Mouse (Mus musculus) E14TG2a.4 (cell line): Measurements from ENCODE around the gene Agpat2.

Source experiments
- H3K27me3 ChIP-seq: 2 replicates; pipeline ENCODE4 v1.6.1; 2014; ENCODE audit warnings: low read length, control low read depth; ENCODE audit not compliant: insufficient read depth
- H3K36me3 ChIP-seq: 2 replicates; pipeline ENCODE4 v1.6.1; 2014; ENCODE audit warnings: low read length, control low read depth; ENCODE audit not compliant: insufficient read depth
- H3K4me1 ChIP-seq: replicated peaks from 2 replicates; pipeline ENCODE4 v1.6.1; 2014; ENCODE audit warnings: low read depth, low read length, control low read depth
- H3K4me3 ChIP-seq: replicated peaks from 2 replicates; pipeline ENCODE4 v1.5.1; 2014; ENCODE audit warnings: mild to moderate bottlenecking, low read length
- H3K9me3 ChIP-seq: 2 replicates; pipeline ENCODE4 v1.6.1; 2014; ENCODE audit warnings: low read length, control low read depth
- CTCF ChIP-seq: conservative IDR thresholded peaks from 2 replicates; pipeline ENCODE4 v1.5.1; 2014; ENCODE audit warnings: low read length
- NANOG ChIP-seq: IDR thresholded peaks from 2 replicates; pipeline ENCODE4 v1.6.1; 2014; ENCODE audit warnings: borderline replicate concordance, low read length, mixed read lengths
- POU5F1 ChIP-seq: IDR thresholded peaks from 2 replicates; pipeline ENCODE4 v1.6.1; 2014; ENCODE audit warnings: low read length, borderline replicate concordance

The Agpat2 gene

DNA sequence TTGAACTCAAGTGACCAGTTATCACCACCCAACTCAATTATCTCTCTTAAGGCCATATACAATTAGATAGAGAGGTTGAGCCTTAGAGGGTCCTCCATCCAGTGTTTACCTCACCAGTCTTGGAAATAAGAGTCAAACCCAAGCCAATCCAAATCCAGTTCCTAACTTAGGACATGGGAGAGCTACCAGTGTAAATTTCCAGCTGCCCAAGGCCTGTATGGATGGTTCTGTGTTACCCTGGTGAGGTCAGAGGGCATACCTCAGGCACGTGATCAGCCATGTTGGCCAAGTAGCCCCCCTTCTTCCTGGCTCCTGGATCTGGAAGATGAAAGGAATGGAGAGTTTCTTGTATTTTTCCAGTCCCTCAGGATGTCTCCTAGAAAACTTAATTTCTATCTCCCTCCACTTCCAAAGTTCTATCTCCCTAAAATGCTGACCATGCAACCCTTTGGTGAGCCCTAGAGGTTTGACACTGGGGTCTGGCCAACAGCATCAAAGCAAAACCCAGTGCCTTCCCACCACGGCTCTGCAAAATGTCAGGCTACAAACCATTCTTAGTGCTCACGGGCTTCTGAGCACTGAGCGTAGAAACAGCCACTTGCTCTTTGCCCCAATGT is 33.2 kb upstream of the Agpat2 start:
- Histone ChIP-seq H3K36me3 (peaks cover 70% of the 10 kb centered on the region), H3K27me3 (no peaks in the 10 kb centered on the region), H3K4me1 (peaks cover 73% of the 10 kb centered on the region), H3K4me3 (peak overlapping the region; percentile 100), H3K9me3 (no peaks in the 10 kb centered on the region)
- TF ChIP-seq POU5F1 (no peak), CTCF (no peak)

DNA sequence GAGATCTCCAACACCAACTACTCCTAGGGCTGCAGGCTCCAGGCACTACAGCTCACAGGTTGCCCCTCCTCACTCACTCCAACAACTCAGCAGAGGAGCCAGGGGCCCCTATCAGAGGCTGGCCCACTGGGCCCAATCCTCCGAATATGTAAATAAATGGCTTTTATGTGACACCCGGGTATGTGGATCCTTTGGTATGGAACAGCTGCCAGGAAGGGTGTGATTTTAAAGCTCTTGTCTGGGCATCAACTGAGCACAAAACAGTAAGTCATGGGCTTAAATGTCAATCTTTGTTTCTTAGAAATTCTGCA is 32.1 kb upstream of the Agpat2 start:
- no peaks in the 10 kb centered on the region for H3K9me3 ChIP-seq
- no peak for TF ChIP-seq NANOG
- no peak for TF ChIP-seq CTCF
- TF ChIP-seq POU5F1: no peak
- H3K4me3 ChIP-seq: no peak overlapping the region
- no peaks in the 10 kb centered on the region for H3K27me3 ChIP-seq
- peaks cover 75% of the 10 kb centered on the region for H3K4me1 ChIP-seq
- H3K36me3 ChIP-seq: peaks cover 74% of the 10 kb centered on the region

DNA sequence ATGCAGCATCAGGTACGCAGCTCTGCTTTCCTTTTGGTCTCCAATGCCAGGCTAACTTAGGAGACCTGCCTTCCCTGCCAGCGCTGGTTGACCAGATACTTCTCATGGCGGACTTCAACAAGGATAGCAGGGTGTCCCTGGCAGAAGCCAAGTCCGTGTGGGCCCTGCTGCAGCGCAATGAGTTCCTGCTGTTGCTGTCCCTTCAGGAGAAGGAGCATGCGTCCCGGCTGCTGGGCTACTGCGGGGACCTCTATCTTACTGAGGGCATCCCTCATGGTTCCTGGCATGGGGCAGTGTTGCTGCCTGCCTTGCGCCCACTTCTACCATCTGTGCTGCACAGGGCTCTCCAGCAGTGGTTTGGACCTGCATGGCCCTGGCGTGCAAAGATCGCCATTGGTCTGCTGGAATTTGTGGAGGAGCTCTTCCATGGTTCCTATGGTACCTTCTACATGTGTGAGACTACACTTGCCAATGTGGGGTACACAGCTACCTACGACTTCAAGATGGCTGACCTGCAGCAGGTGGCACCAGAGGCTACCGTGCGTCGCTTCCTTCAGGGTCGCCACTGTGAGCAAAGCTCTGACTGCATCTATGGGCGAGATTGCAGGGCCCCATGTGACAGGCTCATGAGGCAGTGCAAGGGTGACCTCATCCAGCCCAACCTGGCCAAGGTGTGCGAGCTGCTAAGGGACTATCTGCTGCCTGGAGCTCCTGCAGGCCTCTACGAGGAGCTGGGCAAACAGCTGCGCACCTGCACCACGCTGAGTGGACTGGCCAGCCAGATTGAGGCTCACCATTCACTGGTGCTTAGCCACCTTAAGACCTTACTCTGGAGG is 31.5 kb upstream of the Agpat2 start:
- no peak for TF ChIP-seq CTCF
- no peak for TF ChIP-seq NANOG
- no peak for TF ChIP-seq POU5F1
- Histone ChIP-seq H3K4me1 (peaks cover 71% of the 10 kb centered on the region), H3K4me3 (0 out of 2 replicates have a peak overlapping the region, but pooled peaks have one; percentile 7), H3K36me3 (peaks cover 78% of the 10 kb centered on the region), H3K27me3 (no peaks in the 10 kb centered on the region), H3K9me3 (no peaks in the 10 kb centered on the region)

DNA sequence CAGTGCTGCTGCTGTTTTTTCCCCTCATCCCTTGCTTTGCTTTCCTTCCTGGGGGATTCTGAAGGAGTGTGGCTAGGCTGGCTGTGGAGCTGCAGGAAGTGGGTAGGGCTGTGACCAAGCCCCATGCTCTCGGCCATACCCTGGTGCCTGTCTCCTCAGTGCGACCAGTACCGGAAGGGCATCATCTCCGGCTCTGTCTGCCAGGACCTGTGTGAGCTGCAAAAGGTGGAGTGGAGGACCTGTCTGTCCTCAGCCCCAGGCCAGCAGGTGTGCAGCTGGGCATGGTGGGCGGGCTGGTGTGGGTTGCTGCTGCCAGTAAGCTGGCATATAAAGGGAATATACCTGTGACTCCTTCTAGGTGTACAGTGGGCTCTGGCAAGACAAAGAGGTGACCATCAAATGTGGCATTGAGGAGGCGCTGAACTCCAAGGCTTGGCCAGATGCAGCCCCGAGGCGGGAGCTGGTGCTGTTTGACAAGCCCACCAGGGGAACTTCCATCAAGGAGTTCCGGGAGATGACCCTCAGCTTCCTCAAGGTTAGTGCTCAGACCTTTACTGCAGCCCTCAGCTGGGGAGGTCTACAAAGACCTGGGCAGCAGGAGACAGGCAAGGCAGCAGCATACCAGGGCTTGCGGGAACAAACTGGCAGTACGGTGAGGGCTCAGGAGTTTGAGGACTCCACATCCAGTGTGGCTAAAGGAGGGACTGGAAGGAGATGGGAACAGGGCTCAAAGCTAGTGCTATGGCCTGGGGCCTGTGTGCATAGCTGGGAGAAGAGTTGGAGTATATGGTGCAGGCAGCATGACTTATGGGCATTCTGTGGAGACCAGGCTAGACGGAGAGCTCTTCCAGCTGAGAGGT is 30.6 kb upstream of the Agpat2 start:
- H3K9me3 ChIP-seq: no peaks in the 10 kb centered on the region
- H3K4me1 ChIP-seq: peaks cover 67% of the 10 kb centered on the region
- H3K27me3 ChIP-seq: no peaks in the 10 kb centered on the region
- H3K4me3 ChIP-seq: 0 out of 2 replicates have a peak overlapping the region, but pooled peaks have one; percentile 7
- H3K36me3 ChIP-seq: peaks cover 78% of the 10 kb centered on the region
- TF ChIP-seq CTCF: no peak
- TF ChIP-seq NANOG: no peak
- TF ChIP-seq POU5F1: no peak

DNA sequence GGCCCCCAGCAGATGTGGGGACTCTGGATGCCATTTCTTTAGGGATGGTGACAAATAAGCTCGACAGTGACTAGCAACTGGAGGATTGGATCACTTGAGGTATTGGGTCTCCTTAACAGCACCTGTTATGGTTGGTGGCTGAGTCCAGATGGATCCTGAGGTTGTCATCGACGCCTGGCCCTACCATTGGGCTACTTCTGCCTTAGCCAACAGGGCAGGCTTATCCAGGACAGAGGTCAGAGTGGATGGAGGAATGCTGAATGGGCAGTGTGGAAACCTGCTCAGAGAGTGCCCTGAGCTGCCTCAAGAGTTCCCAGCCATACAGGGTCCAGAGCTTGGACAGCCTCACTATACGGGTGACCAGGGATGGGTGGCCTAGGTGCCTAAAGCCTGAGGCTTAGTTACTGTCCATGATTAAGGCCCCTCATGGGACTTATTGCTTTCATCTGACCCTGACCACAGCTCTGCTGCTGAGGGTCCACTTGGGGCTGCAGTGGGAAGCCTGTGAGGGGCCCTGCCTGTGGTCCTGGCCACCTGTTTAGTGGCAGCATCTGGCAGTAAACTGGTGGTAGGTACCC is 29.8 kb upstream of the Agpat2 start:
- peaks cover 4% of the 10 kb centered on the region; the same call in 1 of the 2 replicates for H3K27me3 ChIP-seq
- H3K4me1 ChIP-seq: peaks cover 73% of the 10 kb centered on the region
- peaks cover 75% of the 10 kb centered on the region for H3K36me3 ChIP-seq
- H3K9me3 ChIP-seq: no peaks in the 10 kb centered on the region
- TF ChIP-seq NANOG (no peak), POU5F1 (no peak), CTCF (no peak)
- no peak overlapping the region for H3K4me3 ChIP-seq

DNA sequence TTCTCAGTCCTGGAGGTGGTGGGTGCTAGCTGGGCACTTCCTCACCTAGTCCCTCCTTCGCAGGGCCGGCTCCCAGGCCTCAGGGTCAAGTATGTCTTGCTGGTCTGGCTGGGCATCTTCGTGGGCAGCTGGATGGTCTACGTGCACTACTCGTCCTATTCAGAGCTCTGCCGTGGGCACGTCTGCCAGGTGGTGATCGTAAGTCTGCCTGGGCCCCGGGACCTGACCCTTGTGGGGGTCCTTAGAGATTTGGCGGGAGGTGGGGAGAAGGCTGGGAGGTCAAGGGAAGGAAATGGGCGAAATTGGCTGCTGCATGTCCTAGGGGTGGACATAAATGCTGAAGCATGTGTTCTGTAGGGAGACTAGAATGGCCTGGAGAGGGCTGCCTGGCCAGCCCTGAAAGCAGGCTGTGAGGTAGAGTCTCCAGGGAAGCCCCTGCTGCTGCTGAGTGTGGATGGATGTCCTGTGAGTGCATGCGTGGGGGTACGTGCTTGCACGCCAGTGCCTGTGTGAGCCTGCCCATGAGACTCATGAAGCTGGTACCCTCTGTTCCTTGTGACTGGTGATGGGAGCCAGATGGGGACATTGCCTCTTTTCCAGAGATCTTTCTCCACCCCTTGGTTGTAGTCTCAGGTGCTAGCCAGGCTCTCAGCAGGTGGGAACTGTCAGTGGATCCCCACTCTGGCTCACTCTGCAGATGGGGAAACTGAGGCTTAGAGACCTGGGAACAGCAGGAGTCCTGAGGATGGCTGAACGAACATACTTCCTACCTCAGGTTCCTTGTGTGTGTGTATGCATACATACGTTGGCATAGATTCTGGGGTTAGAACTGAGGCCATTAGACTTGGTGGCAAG is 28.6 kb upstream of the Agpat2 start:
- H3K36me3 ChIP-seq: peaks cover 62% of the 10 kb centered on the region
- H3K4me1 ChIP-seq: peaks cover 71% of the 10 kb centered on the region
- peaks cover 12% of the 10 kb centered on the region for H3K27me3 ChIP-seq
- no peaks in the 10 kb centered on the region for H3K9me3 ChIP-seq
- TF ChIP-seq NANOG: no peak
- H3K4me3 ChIP-seq: no peak overlapping the region

DNA sequence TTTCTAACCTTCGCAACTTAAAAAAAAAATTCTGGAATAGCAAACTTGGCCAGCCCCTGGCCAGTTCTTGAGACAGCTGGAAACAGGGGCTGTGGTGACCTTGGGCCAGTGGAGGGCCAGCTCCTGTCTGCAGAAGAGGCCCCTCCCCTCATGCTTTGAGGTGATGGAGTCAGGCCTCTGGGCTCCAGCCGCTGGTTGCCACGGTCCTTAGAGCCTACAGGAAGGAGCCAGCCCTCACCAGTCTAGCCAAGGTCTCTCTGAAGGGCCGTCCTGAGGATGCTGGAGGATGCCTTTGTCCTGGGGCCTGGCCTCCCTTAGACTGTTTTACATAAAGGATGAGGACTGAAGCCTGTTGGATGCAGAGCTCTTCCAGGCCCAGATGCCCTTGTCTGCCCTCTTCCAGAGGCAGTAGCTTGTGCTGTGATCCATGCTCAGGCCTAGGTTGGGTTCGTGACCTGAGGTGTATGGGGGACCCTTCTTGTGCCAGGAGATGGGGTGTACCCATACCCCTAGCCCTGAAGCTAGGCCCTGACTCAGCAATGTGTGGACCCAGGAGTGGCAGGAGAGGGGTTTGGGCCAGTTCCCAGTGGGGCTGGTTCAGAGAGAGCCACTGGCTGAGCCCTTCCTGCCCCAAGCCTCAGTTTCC is 24.7 kb upstream of the Agpat2 start:
- TF ChIP-seq NANOG (no peak), POU5F1 (no peak), CTCF (no peak)

More for the DNA sequence above, 24.7 kb upstream of the Agpat2 start:
- Histone ChIP-seq H3K4me3 (peak overlapping the region; percentile 83), H3K9me3 (no peaks in the 10 kb centered on the region), H3K4me1 (peaks cover 37% of the 10 kb centered on the region), H3K27me3 (peaks cover 19% of the 10 kb centered on the region), H3K36me3 (peaks cover 23% of the 10 kb centered on the region)
